Mouse (Mus musculus): Measurements from ENCODE around the gene Hmgb1. TPM values are rescaled to one million over a fixed set of nuclear protein-coding genes. Genes with fewer than 3 reads are reported as not detected.
A peak's percentile ranks its signal among the peaks of the same experiment; 100 is the strongest.

Gene Hmgb1
- polyA plus RNA-seq, 1 experiment, result 186 TPM

GRCm38 (mm10) chr5:149096284-149096683 lies 88.0 kb downstream of the Hmgb1 start:
- no peak overlapping the region for H3K4me3 ChIP-seq (replicated peaks; ENCODE audit: insufficient read depth, low read depth, low read length)
- H3K4me1 ChIP-seq (ENCODE audit: control insufficient read depth, insufficient read depth, low read length), result no peaks in the 10 kb centered on the region
- no peak for TF ChIP-seq CTCF (IDR thresholded peaks at IDR 0.05; ENCODE audit: borderline replicate concordance, insufficient read depth, low read depth, low read length)
- TF ChIP-seq POLR2A (IDR thresholded peaks at IDR 0.05; ENCODE audit: borderline replicate concordance, insufficient read depth, low read length), result no peak
- H3K27ac ChIP-seq (ENCODE audit: insufficient read depth, low read length), result no peak overlapping the region
- 75% methylated on average over 11 of the region's 11 CpGs for whole genome bisulfite sequencing
- no peak for DNase-seq
- no peaks in the 10 kb centered on the region for H3K27me3 ChIP-seq (ENCODE audit: control insufficient read depth, insufficient read depth, low read length)

DNA sequence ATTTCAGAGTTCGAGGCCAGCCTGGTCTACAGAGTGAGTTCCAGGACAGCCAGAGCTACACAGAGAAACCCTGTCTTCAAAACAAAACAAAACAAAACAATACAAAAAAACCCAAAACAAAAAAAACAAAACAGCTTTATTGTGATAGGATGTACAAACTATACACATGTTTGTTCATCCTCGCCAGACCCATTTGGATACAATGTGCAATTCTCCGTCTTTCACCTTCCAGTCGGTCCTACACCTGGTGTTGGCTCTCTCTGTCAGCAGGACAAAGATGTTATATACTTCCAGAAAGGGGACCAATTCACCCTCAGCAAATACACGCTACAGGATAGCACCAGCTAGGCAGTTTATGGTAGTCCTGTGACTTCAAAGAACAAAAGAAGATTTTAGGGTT lies 91.4 kb downstream of the Hmgb1 start:
- TF ChIP-seq POLR2A (IDR thresholded peaks at IDR 0.05; ENCODE audit: borderline replicate concordance, insufficient read depth, low read length), result no peak
- WGBS, result 90% methylated on average over 5 of the region's 5 CpGs
- Histone ChIP-seq H3K4me1 (ENCODE audit: control insufficient read depth, insufficient read depth, low read length) (no peaks in the 10 kb centered on the region), H3K27me3 (ENCODE audit: control insufficient read depth, insufficient read depth, low read length) (no peaks in the 10 kb centered on the region), H3K4me3 (replicated peaks; ENCODE audit: insufficient read depth, low read depth, low read length) (no peak overlapping the region), H3K27ac (ENCODE audit: insufficient read depth, low read length) (no peak overlapping the region)
- no peak for DNase-seq

- no peaks in the 10 kb centered on the region for H3K4me1 ChIP-seq (ENCODE audit: control insufficient read depth, insufficient read depth, low read length)
- TF ChIP-seq POLR2A (IDR thresholded peaks at IDR 0.05; ENCODE audit: borderline replicate concordance, insufficient read depth, low read length) (no peak), CTCF (IDR thresholded peaks at IDR 0.05; ENCODE audit: borderline replicate concordance, insufficient read depth, low read depth, low read length) (no peak)
- H3K4me3 ChIP-seq (replicated peaks; ENCODE audit: insufficient read depth, low read depth, low read length), result no peak overlapping the region
- no peaks in the 10 kb centered on the region for H3K27me3 ChIP-seq (ENCODE audit: control insufficient read depth, insufficient read depth, low read length)
- no peak for DNase-seq
- 77% methylated on average over 4 of the region's 4 CpGs for WGBS
- H3K27ac ChIP-seq (ENCODE audit: insufficient read depth, low read length), result no peak overlapping the region
These were observed 91.8 kb downstream of the Hmgb1 start for GRCm38 (mm10) chr5:149092526-149092925.

GRCm38 (mm10) chr5:149091256-149091655 lies 93.0 kb downstream of the Hmgb1 start:
- Histone ChIP-seq H3K27ac (ENCODE audit: insufficient read depth, low read length) (no peak overlapping the region), H3K27me3 (ENCODE audit: control insufficient read depth, insufficient read depth, low read length) (no peaks in the 10 kb centered on the region), H3K4me3 (replicated peaks; ENCODE audit: insufficient read depth, low read depth, low read length) (no peak overlapping the region), H3K4me1 (ENCODE audit: control insufficient read depth, insufficient read depth, low read length) (no peaks in the 10 kb centered on the region)
- 86% methylated on average over 14 of the region's 14 CpGs for WGBS
- TF ChIP-seq POLR2A (IDR thresholded peaks at IDR 0.05; ENCODE audit: borderline replicate concordance, insufficient read depth, low read length), result no peak
- no peak for TF ChIP-seq CTCF (IDR thresholded peaks at IDR 0.05; ENCODE audit: borderline replicate concordance, insufficient read depth, low read depth, low read length)
- no peak for DNase-seq

GRCm38 (mm10) chr5:149089860-149090259 lies 94.4 kb downstream of the Hmgb1 start:
- no peaks in the 10 kb centered on the region for H3K4me1 ChIP-seq (ENCODE audit: control insufficient read depth, insufficient read depth, low read length)
- no peaks in the 10 kb centered on the region for H3K27me3 ChIP-seq (ENCODE audit: control insufficient read depth, insufficient read depth, low read length)
- DNase-seq, result no peak
- 85% methylated on average over 2 of the region's 2 CpGs for WGBS
- TF ChIP-seq POLR2A (IDR thresholded peaks at IDR 0.05; ENCODE audit: borderline replicate concordance, insufficient read depth, low read length) (no peak), CTCF (IDR thresholded peaks at IDR 0.05; ENCODE audit: borderline replicate concordance, insufficient read depth, low read depth, low read length) (no peak)
- no peak overlapping the region for H3K4me3 ChIP-seq (replicated peaks; ENCODE audit: insufficient read depth, low read depth, low read length)
- H3K27ac ChIP-seq (ENCODE audit: insufficient read depth, low read length), result no peak overlapping the region

DNA sequence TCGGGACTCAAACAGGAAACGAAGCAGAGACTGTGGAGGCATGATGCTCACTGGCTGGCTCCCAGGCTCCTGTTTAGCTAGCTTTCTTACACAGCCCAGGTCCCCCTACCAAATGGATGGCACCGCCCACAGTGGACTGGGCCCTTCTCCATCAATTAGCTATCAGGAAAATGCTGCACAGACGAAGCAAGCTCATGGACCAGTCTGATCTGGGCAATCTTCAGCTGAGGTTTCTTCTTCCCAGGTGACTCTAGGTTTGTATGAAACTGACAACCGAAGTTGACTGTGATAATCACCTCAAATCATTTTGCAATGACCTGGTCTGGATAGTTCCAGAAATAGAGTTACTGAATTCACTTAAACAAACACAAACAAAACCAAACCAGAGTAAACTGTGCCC lies 94.8 kb downstream of the Hmgb1 start:
- 90% methylated on average over 5 of the region's 5 CpGs for WGBS

GRCm38 (mm10) chr5:149088891-149089290 lies 95.4 kb downstream of the Hmgb1 start:
- no peaks in the 10 kb centered on the region for H3K27me3 ChIP-seq (ENCODE audit: control insufficient read depth, insufficient read depth, low read length)
- no peak for DNase-seq
- TF ChIP-seq POLR2A (IDR thresholded peaks at IDR 0.05; ENCODE audit: borderline replicate concordance, insufficient read depth, low read length) (no peak), CTCF (IDR thresholded peaks at IDR 0.05; ENCODE audit: borderline replicate concordance, insufficient read depth, low read depth, low read length) (no peak)

More for the DNA sequence above, 94.8 kb downstream of the Hmgb1 start:
- Histone ChIP-seq H3K4me3 (replicated peaks; ENCODE audit: insufficient read depth, low read depth, low read length) (no peak overlapping the region), H3K27me3 (ENCODE audit: control insufficient read depth, insufficient read depth, low read length) (no peaks in the 10 kb centered on the region), H3K4me1 (ENCODE audit: control insufficient read depth, insufficient read depth, low read length) (no peaks in the 10 kb centered on the region), H3K27ac (ENCODE audit: insufficient read depth, low read length) (no peak overlapping the region)
- no peak for DNase-seq
- no peak for TF ChIP-seq CTCF (IDR thresholded peaks at IDR 0.05; ENCODE audit: borderline replicate concordance, insufficient read depth, low read depth, low read length)
- TF ChIP-seq POLR2A (IDR thresholded peaks at IDR 0.05; ENCODE audit: borderline replicate concordance, insufficient read depth, low read length), result no peak

GRCm38 (mm10) chr5:149088149-149088548 lies 96.1 kb downstream of the Hmgb1 start:
- DNase-seq, result no peak
- Histone ChIP-seq H3K27ac (ENCODE audit: insufficient read depth, low read length) (no peak overlapping the region), H3K27me3 (ENCODE audit: control insufficient read depth, insufficient read depth, low read length) (no peaks in the 10 kb centered on the region), H3K4me1 (ENCODE audit: control insufficient read depth, insufficient read depth, low read length) (no peaks in the 10 kb centered on the region), H3K4me3 (replicated peaks; ENCODE audit: insufficient read depth, low read depth, low read length) (no peak overlapping the region)
- no peak for TF ChIP-seq POLR2A (IDR thresholded peaks at IDR 0.05; ENCODE audit: borderline replicate concordance, insufficient read depth, low read length)
- TF ChIP-seq CTCF (IDR thresholded peaks at IDR 0.05; ENCODE audit: borderline replicate concordance, insufficient read depth, low read depth, low read length), result peak; percentile 18; the same call in 1 of the 2 replicates
- 71% methylated on average over 3 of the region's 3 CpGs for WGBS

More at GRCm38 (mm10) chr5:149088891-149089290, 95.4 kb downstream of the Hmgb1 start:
- Histone ChIP-seq H3K27ac (ENCODE audit: insufficient read depth, low read length) (no peak overlapping the region), H3K4me1 (ENCODE audit: control insufficient read depth, insufficient read depth, low read length) (no peaks in the 10 kb centered on the region), H3K4me3 (replicated peaks; ENCODE audit: insufficient read depth, low read depth, low read length) (no peak overlapping the region)
- 82% methylated on average over 6 of the region's 6 CpGs for WGBS
